Mouse (Mus musculus) erythroblast, embryonic 14.5 days (primary cell): ENCODE results near the gene Dop1b.

Source experiments
- GATA1 ChIP-seq: IDR thresholded peaks from 2 replicates; pipeline ENCODE4 v1.6.1; 2012; ENCODE audit warnings: low read length, inconsistent platforms, mixed read lengths
- TAL1 ChIP-seq: IDR thresholded peaks from 3 replicates; pipeline ENCODE4 v1.6.1; 2012; ENCODE audit warnings: low read length, inconsistent platforms, mixed read lengths

GRCm38 (mm10) chr16:93744049-93744490 is 32.4 kb downstream of the Dop1b start:
- TF ChIP-seq GATA1 (no peak), TAL1 (no peak)
